Mouse (Mus musculus): ENCODE data around the gene Gm47985. TPM values are rescaled to one million over a fixed set of nuclear protein-coding genes. Genes with fewer than 3 reads are reported as not detected.
"Not testable (repeated sequence)": the region's sequence is repeated elsewhere in the genome, so short reads cannot be mapped to it uniquely, and the experiment has no call there.

The Gm47985 gene
- polyA plus RNA-seq, 1 experiment from 2014 or later = 0.16 TPM

DNA sequence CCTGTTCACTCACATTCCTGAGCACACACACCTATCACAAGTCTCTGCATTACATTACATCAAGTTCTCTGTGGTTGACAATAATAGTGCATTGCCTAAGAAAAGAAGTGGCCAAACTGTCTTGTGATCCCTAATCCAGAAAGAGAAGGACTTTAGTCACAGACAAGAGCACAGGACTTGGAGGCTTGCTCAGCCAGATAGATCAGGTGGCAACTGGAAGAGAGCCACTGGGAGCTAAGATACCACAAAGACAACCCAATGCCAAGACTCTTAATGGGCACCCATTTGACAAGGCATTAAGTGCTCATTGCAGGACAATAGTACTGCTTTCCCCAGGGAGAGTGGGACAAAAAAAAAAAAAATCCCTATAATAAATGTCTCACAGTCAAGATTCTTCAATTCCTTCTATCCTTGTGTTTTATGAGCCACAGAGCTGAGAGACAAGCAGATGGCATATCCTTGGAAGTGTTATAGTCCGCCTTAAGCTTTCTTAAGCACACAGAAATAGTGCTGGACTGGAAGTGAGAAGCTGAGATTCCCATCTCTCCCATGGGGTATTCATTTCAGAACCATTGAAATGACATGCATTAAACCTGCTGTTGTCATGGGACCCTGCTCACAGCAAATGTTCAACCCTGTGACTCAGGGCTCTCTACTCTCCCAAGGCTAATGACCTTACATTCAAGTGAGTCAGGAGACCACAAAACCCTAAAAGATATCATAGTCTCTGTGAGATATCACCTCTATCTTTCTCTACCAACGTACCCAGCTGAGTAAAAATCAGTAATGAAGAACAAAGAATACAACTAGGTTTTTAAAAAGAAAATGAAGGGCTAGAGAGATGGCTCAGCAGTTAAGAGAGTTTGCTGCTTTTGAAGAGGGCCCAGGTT, 10.5 kb upstream of the Gm47985 start:
- WGBS = 73% methylated on average over 2 of the region's 2 CpGs
- no peak for ATAC-seq (replicated peaks; ENCODE audit: low FRiP score, low TSS enrichment, low read depth)
- H3K27ac ChIP-seq (ENCODE audit: low read depth) = no peak overlapping the region

DNA sequence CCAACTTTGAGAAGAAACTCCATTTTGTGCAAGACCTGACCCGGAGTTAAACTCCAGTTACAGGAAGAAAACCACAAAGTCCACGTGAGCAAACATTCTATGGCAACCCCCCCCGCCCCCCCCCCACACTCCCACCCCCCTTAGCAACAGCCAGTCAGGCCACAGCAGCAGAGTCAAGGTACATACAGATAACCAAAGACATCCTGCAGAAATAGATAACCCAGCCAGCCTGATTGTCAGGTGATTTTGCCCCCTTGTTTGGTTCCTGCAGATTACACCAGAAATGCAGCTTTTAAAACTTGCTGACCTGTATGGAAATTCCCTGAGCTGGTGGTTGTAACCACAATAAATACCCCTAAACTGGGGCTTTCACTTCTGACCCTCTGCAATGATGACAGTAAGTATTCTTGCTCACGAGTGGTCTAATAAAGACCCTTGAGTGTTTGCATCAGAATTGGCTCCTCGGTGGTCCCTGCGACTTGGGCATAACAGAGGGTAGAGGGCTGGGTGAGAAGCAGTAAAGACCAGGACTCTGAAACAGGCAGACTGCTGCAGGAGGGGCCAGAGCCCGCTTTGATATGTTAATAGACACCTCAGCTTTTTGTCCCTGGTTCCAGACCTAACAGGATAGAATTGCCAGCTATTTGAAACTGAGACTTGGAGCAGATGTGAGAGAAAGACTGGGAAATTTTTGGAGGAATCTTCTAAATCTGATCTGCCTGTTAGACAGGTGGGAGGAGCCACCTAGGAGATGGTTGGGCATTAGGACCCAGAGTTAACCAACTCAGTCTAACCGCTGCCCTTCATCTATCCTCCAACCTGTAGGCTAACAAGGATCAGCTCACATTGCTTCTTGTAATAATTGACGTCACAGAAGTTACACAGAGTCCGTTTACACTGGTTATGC, 5.1 kb upstream of the Gm47985 start:
- Histone ChIP-seq H3K27ac (ENCODE audit: low read depth) (peak overlapping the region; percentile 43; the same call in 1 of the 2 replicates), H3K9ac (ENCODE audit: low read length) (no peak overlapping the region), H3K27me3 (replicated peaks; ENCODE audit: control insufficient read depth, insufficient read depth, low read length) (no peaks in the 10 kb centered on the region), H3K4me2 (ENCODE audit: low read length) (peak overlapping the region; percentile 43), H3K36me3 (ENCODE audit: control insufficient read depth, insufficient read depth, low read length) (no peaks in the 10 kb centered on the region), H3K9me3 (ENCODE audit: control insufficient read depth, low read length) (no peaks in the 10 kb centered on the region), H3K4me1 (replicated peaks; ENCODE audit: control insufficient read depth, insufficient read depth, low read length) (no peaks in the 10 kb centered on the region), H3K4me3 (ENCODE audit: low read depth, low read length) (peak overlapping the region; percentile 17; the same call in 1 of the 2 replicates)
- peak; percentile 92 for ATAC-seq (replicated peaks; ENCODE audit: low FRiP score, low TSS enrichment, low read depth)
- 14% methylated on average over 10 of the region's 10 CpGs for whole genome bisulfite sequencing
- DNase-seq (ENCODE audit: low spot score) = no peak

More for the DNA sequence above, 10.5 kb upstream of the Gm47985 start:
- DNase-seq (ENCODE audit: low spot score) = no peak
- H3K36me3 ChIP-seq (ENCODE audit: control insufficient read depth, insufficient read depth, low read length) = no peaks in the 10 kb centered on the region
- no peak overlapping the region for H3K9ac ChIP-seq (ENCODE audit: low read length)
- no peaks in the 10 kb centered on the region for H3K9me3 ChIP-seq (ENCODE audit: control insufficient read depth, low read length)
- 0 out of 2 replicates have a peak, but pooled peaks cover 3% of the 10 kb centered on the region for H3K4me1 ChIP-seq (replicated peaks; ENCODE audit: control insufficient read depth, insufficient read depth, low read length)
- no peaks in the 10 kb centered on the region for H3K27me3 ChIP-seq (replicated peaks; ENCODE audit: control insufficient read depth, insufficient read depth, low read length)
- H3K4me3 ChIP-seq (ENCODE audit: low read depth, low read length) = no peak overlapping the region
- no peak overlapping the region for H3K4me2 ChIP-seq (ENCODE audit: low read length)

- Histone ChIP-seq H3K36me3 (ENCODE audit: control insufficient read depth, insufficient read depth, low read length) (no peaks in the 10 kb centered on the region), H3K9ac (ENCODE audit: low read length) (no peak overlapping the region), H3K9me3 (ENCODE audit: control insufficient read depth, low read length) (no peaks in the 10 kb centered on the region), H3K4me3 (ENCODE audit: low read depth, low read length) (peak overlapping the region; percentile 17; the same call in 1 of the 2 replicates), H3K4me2 (ENCODE audit: low read length) (peak overlapping the region; percentile 43), H3K27me3 (replicated peaks; ENCODE audit: control insufficient read depth, insufficient read depth, low read length) (no peaks in the 10 kb centered on the region), H3K27ac (ENCODE audit: low read depth) (peak overlapping the region; percentile 17; the same call in 1 of the 2 replicates), H3K4me1 (replicated peaks; ENCODE audit: control insufficient read depth, insufficient read depth, low read length) (no peaks in the 10 kb centered on the region)
- ATAC-seq (replicated peaks; ENCODE audit: low FRiP score, low TSS enrichment, low read depth) (no peak), DNase-seq (ENCODE audit: low spot score) (no peak)
- WGBS = 12% methylated on average over 4 of the region's 4 CpGs
Observed at GRCm38 (mm10) chr1:151177937-151178271, 4.4 kb upstream of the Gm47985 start.

- H3K9me3 ChIP-seq (ENCODE audit: control insufficient read depth, low read length) = no peaks in the 10 kb centered on the region
- H3K36me3 ChIP-seq (ENCODE audit: control insufficient read depth, insufficient read depth, low read length) = no peaks in the 10 kb centered on the region
- H3K9ac ChIP-seq (ENCODE audit: low read length) = no peak overlapping the region
- no peaks in the 10 kb centered on the region for H3K4me1 ChIP-seq (replicated peaks; ENCODE audit: control insufficient read depth, insufficient read depth, low read length)
- H3K27me3 ChIP-seq (replicated peaks; ENCODE audit: control insufficient read depth, insufficient read depth, low read length) = no peaks in the 10 kb centered on the region
- no peak for DNase-seq (ENCODE audit: low spot score)
- H3K4me2 ChIP-seq (ENCODE audit: low read length) = no peak overlapping the region
- no peak overlapping the region for H3K27ac ChIP-seq (ENCODE audit: low read depth)
- ATAC-seq (replicated peaks; ENCODE audit: low FRiP score, low TSS enrichment, low read depth) = no peak
- WGBS = 48% methylated on average over 2 of the region's 2 CpGs
- H3K4me3 ChIP-seq (ENCODE audit: low read depth, low read length) = no peak overlapping the region
Observed at GRCm38 (mm10) chr1:151178505-151179083, 3.7 kb upstream of the Gm47985 start.

- ATAC-seq (replicated peaks; ENCODE audit: low FRiP score, low TSS enrichment, low read depth) = no peak
- no peak overlapping the region for H3K9ac ChIP-seq (ENCODE audit: low read length)
- no peaks in the 10 kb centered on the region for H3K9me3 ChIP-seq (ENCODE audit: control insufficient read depth, low read length)
- H3K4me2 ChIP-seq (ENCODE audit: low read length) = no peak overlapping the region
- H3K4me3 ChIP-seq (ENCODE audit: low read depth, low read length) = no peak overlapping the region
- WGBS = 74% methylated on average over 2 of the region's 2 CpGs
- H3K4me1 ChIP-seq (replicated peaks; ENCODE audit: control insufficient read depth, insufficient read depth, low read length) = no peaks in the 10 kb centered on the region
- no peaks in the 10 kb centered on the region for H3K36me3 ChIP-seq (ENCODE audit: control insufficient read depth, insufficient read depth, low read length)
- no peak overlapping the region for H3K27ac ChIP-seq (ENCODE audit: low read depth)
- DNase-seq (ENCODE audit: low spot score) = no peak
- no peaks in the 10 kb centered on the region for H3K27me3 ChIP-seq (replicated peaks; ENCODE audit: control insufficient read depth, insufficient read depth, low read length)
Observed at GRCm38 (mm10) chr1:151180167-151180566, 2.2 kb upstream of the Gm47985 start.

DNA sequence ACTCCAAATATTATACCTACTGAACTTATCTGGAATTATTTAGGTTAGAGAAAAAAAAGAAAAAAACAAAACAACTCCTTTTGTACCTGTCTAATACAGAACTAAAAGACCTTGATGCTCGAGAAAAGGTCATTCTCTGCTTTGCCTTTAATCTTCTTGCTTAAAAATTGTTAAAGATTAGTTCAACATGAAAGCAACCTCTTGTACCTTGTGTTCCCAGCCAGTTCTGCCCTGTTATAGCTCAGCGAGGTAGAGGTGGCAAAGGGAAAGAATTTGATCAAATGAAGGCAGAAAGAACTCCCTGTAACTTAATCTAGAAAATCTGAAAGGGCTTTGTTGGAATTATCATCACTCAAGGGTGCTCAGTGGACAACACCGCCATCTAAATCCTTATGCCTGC, 3.8 kb downstream of the Gm47985 start:
- H3K27me3 ChIP-seq (replicated peaks; ENCODE audit: control insufficient read depth, insufficient read depth, low read length); H3K4me2 ChIP-seq (ENCODE audit: low read length); H3K9ac ChIP-seq (ENCODE audit: low read length); ATAC-seq (replicated peaks; ENCODE audit: low FRiP score, low TSS enrichment, low read depth); H3K4me3 ChIP-seq (ENCODE audit: low read depth, low read length); H3K4me1 ChIP-seq (replicated peaks; ENCODE audit: control insufficient read depth, insufficient read depth, low read length); H3K27ac ChIP-seq (ENCODE audit: low read depth); H3K9me3 ChIP-seq (ENCODE audit: control insufficient read depth, low read length); DNase-seq (ENCODE audit: low spot score); H3K36me3 ChIP-seq (ENCODE audit: control insufficient read depth, insufficient read depth, low read length): not testable (repeated sequence)
- 82% methylated on average over 3 of the region's 3 CpGs for WGBS

GRCm38 (mm10) chr1:151186879-151187424, 4.6 kb downstream of the Gm47985 start:
- 82% methylated on average over 4 of the region's 4 CpGs for WGBS

DNA sequence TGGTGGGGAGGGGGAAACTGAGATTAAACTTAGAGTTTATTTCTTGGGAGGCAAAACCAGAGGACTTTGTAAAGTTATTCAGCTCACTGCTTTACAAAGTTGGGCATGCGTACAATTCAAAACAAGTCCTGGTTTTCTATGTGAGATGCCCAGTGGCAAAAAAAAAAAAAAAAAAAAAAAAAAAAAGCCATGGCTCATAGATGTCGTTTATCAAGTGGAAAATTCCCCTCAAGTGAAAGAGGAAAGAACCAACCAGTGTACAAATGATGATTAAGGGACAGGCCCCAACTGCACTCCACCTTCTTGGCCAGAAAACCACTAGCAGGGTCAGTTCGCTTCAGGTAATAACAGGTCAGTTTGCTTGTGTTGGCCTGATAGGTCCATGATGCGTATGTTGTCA, 6.1 kb downstream of the Gm47985 start:
- Histone ChIP-seq H3K4me3 (ENCODE audit: low read depth, low read length) (no peak overlapping the region), H3K27me3 (replicated peaks; ENCODE audit: control insufficient read depth, insufficient read depth, low read length) (no peaks in the 10 kb centered on the region), H3K9me3 (ENCODE audit: control insufficient read depth, low read length) (no peaks in the 10 kb centered on the region), H3K4me1 (replicated peaks; ENCODE audit: control insufficient read depth, insufficient read depth, low read length) (no peaks in the 10 kb centered on the region), H3K4me2 (ENCODE audit: low read length) (no peak overlapping the region), H3K27ac (ENCODE audit: low read depth) (no peak overlapping the region), H3K36me3 (ENCODE audit: control insufficient read depth, insufficient read depth, low read length) (no peaks in the 10 kb centered on the region), H3K9ac (ENCODE audit: low read length) (no peak overlapping the region)
- WGBS = 86% methylated on average over 4 of the region's 4 CpGs
- DNase-seq (ENCODE audit: low spot score) (no peak), ATAC-seq (replicated peaks; ENCODE audit: low FRiP score, low TSS enrichment, low read depth) (no peak)

More at GRCm38 (mm10) chr1:151186879-151187424, 4.6 kb downstream of the Gm47985 start:
- H3K36me3 ChIP-seq (ENCODE audit: control insufficient read depth, insufficient read depth, low read length); H3K27ac ChIP-seq (ENCODE audit: low read depth); DNase-seq (ENCODE audit: low spot score); H3K4me1 ChIP-seq (replicated peaks; ENCODE audit: control insufficient read depth, insufficient read depth, low read length); H3K9me3 ChIP-seq (ENCODE audit: control insufficient read depth, low read length); H3K27me3 ChIP-seq (replicated peaks; ENCODE audit: control insufficient read depth, insufficient read depth, low read length); H3K9ac ChIP-seq (ENCODE audit: low read length); H3K4me2 ChIP-seq (ENCODE audit: low read length); H3K4me3 ChIP-seq (ENCODE audit: low read depth, low read length); ATAC-seq (replicated peaks; ENCODE audit: low FRiP score, low TSS enrichment, low read depth): not testable (repeated sequence)

All from intestine, embryonic 14.5 days (tissue).